19 mouse cellular contexts compared by ENCODE assay signal in the genomic region with DNA sequence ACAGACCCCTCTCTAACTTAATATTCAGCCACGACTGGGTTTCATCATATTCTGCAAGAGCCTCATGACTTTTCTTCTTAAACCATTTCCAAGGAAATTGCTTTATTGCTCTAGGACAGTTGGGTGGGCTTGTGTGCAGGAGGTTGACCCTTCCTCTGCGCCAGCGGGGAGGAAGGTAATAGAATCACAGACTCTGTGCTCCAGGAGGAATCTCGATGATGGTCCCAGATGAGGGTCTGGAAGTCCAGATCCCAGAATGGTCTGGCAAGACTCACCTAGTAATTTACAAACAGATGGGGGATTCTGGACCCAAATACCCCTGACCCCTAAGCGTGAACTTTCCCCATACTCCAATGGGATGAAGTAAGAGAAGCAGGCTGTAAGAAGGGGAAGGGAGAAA. TPM values are rescaled to one million over a fixed set of nuclear protein-coding genes. Genes with fewer than 3 reads are reported as not detected.
DNase-seq lines count a peak whose midpoint lies in the region; ATAC-seq and TF ChIP-seq lines count a peak whose summit lies in the region.
"Had no signal": no experiment of that assay in that cellular context is flagged by ENCODE, and none has a peak within 500 bp of the region (broad histone marks: within the 10 kb centered on the region; RNA-seq: fewer than 3 reads in every experiment).

No protein-coding gene starts in this region.

- H3K4me3 ChIP-seq in testis, adult 2 months (ENCODE audit: control insufficient read depth, low read depth, low read length): peak overlapping the region; percentile 71; the same call in 1 of the 2 replicates
- H3K4me3 ChIP-seq in hindbrain, embryonic 12.5 days: no peak overlapping the region
- no peak overlapping the region for H3K4me3 ChIP-seq in midbrain, embryonic 11.5 days (ENCODE audit: low read depth, low read length)
- no peak overlapping the region for H3K4me3 ChIP-seq in layer of hippocampus, adult 2 months
- H3K4me3 ChIP-seq: embryonic facial prominence, embryonic 15.5 days had no signal

- H3K27me3 ChIP-seq in testis, adult 2 months (ENCODE audit: control insufficient read depth, insufficient read depth, low read length): no peaks in the 10 kb centered on the region
- no peaks in the 10 kb centered on the region for H3K27me3 ChIP-seq in hindbrain, embryonic 12.5 days
- H3K27me3 ChIP-seq in midbrain, embryonic 11.5 days (ENCODE audit: control insufficient read depth, insufficient read depth, low read length): no peaks in the 10 kb centered on the region
- H3K27me3 ChIP-seq: embryonic facial prominence, embryonic 15.5 days had no signal

- H3K9me3 ChIP-seq in hindbrain, embryonic 12.5 days (replicated peaks): no peaks in the 10 kb centered on the region
- H3K9me3 ChIP-seq in midbrain, embryonic 11.5 days (ENCODE audit: control insufficient read depth, low read length): no peaks in the 10 kb centered on the region
- H3K9me3 ChIP-seq: embryonic facial prominence, embryonic 15.5 days had no signal

- no peak overlapping the region for H3K9ac ChIP-seq in hindbrain, embryonic 12.5 days
- H3K9ac ChIP-seq in midbrain, embryonic 11.5 days (ENCODE audit: low read length): no peak overlapping the region
- H3K9ac ChIP-seq: embryonic facial prominence, embryonic 15.5 days had no signal

- no peak for TF ChIP-seq POLR2A in testis, adult 2 months (IDR thresholded peaks at IDR 0.05; ENCODE audit: control insufficient read depth, low read depth, low read length)

- no peak overlapping the region for H3K27ac ChIP-seq in testis, adult 2 months (ENCODE audit: control insufficient read depth, insufficient read depth, low read depth, low read length)
- peak overlapping the region; percentile 67; the same call in 1 of the 2 replicates for H3K27ac ChIP-seq in hindbrain, embryonic 12.5 days
- peak overlapping the region; percentile 74 for H3K27ac ChIP-seq in midbrain, embryonic 11.5 days (ENCODE audit: low read depth, low read length)
- H3K27ac ChIP-seq in layer of hippocampus, adult 2 months: no peak overlapping the region
- H3K27ac ChIP-seq: embryonic facial prominence, embryonic 15.5 days had no signal

- no peak for ATAC-seq in hindbrain, embryonic 12.5 days (ENCODE audit: low FRiP score)
- no peak; the same call in 1 of the 2 replicates for ATAC-seq in midbrain, embryonic 11.5 days (ENCODE audit: low FRiP score)
- ATAC-seq: activated CD4-positive, CD25-positive, alpha-beta regulatory T cell, adult 4 months had no signal

- DNase-seq in testis, postnatal 14 days (ENCODE audit: low spot score): no peak
- no peak for DNase-seq in midbrain, embryonic 11.5 days (ENCODE audit: low spot score, missing footprints)
- no peak for DNase-seq in cerebellum, postnatal 14 days
- no peak for DNase-seq in kidney, postnatal 4 days
- DNase-seq in right cerebral cortex, postnatal 10 days (ENCODE audit: low spot score in 2 of 2): no peak
- DNase-seq in layer of hippocampus, adult 2 months (ENCODE audit: low spot score in 2 of 2): no peak
- DNase-seq: heart, postnatal 36 days; kidney, adult 8-10 months; lung, adult 18-20 months; thymus, postnatal 25 days had no signal

- 24% methylated on average over 5 of the region's 5 CpGs for WGBS in hindbrain, embryonic 12.5 days
- 27% methylated on average over 5 of the region's 5 CpGs for WGBS in midbrain, embryonic 11.5 days

- TF ChIP-seq CTCF in testis, adult 2 months (IDR thresholded peaks at IDR 0.05; ENCODE audit: control insufficient read depth, insufficient read depth, insufficient replicate concordance, low read depth, low read length): no peak
- no peak for TF ChIP-seq CTCF in layer of hippocampus, adult 2 months (conservative IDR thresholded peaks at IDR 0.05)

- peak overlapping the region; percentile 41; the same call in 1 of the 2 replicates for H3K4me2 ChIP-seq in hindbrain, embryonic 12.5 days (replicated peaks)
- H3K4me2 ChIP-seq in midbrain, embryonic 11.5 days: peak overlapping the region; percentile 21

- no peaks in the 10 kb centered on the region for H3K36me3 ChIP-seq in testis, adult 2 months (ENCODE audit: control insufficient read depth, insufficient read depth, low read length)
- H3K36me3 ChIP-seq in hindbrain, embryonic 12.5 days: no peaks in the 10 kb centered on the region
- no peaks in the 10 kb centered on the region for H3K36me3 ChIP-seq in midbrain, embryonic 11.5 days (ENCODE audit: control insufficient read depth, insufficient read depth, low read length)
- H3K36me3 ChIP-seq: embryonic facial prominence, embryonic 15.5 days had no signal

- H3K4me1 ChIP-seq in testis, adult 2 months (ENCODE audit: control insufficient read depth, insufficient read depth, low read length): no peaks in the 10 kb centered on the region; the same call in 1 of the 2 replicates
- peaks cover 20% of the 10 kb centered on the region for H3K4me1 ChIP-seq in hindbrain, embryonic 12.5 days
- H3K4me1 ChIP-seq in midbrain, embryonic 11.5 days (ENCODE audit: control insufficient read depth, insufficient read depth, low read length): peaks cover 23% of the 10 kb centered on the region

RNA-seq across cellular contexts. Expression of a gene that starts 45.2 kb away (rescaled TPM):
- 0.04 TPM in 1 of 2 replicates, not detected in the other for polyA plus RNA-seq in testis, adult 2 months (2012; rRNA removed)
- polyA plus RNA-seq in hindbrain, embryonic 12.5 days (2016; fragmentation: Nextera tagmentation; extraction: Ambion mirVana): 46.1 and 49.1 TPM in 2 replicates
- 94.5 and 95.2 TPM in 2 replicates for polyA plus RNA-seq in midbrain, embryonic 11.5 days (2014; fragmentation: Nextera tagmentation; extraction: Ambion mirVana)
- 1 to 10 TPM; 6.0 to 6.9 TPM for total RNA-seq in layer of hippocampus, adult 2 months (2021)
- total RNA-seq: heart, adult 8-10 months; heart, postnatal 36 days; megakaryocyte progenitor cell, adult 5-6 weeks; MEL; neutrophil, adult 5-6 weeks had no signal
- polyA plus RNA-seq: activated CD4-positive, CD25-positive, alpha-beta regulatory T cell, adult 4 months; C2C12 had no signal

Comparison
In these comparisons a context has a peak if more than half of its experiments do, and no peak if none do; other contexts are left out.
1. H3K27ac ChIP-seq: peak in hindbrain, embryonic 12.5 days (single experiment) and midbrain, embryonic 11.5 days (single experiment); none in testis, adult 2 months (single experiment) and layer of hippocampus, adult 2 months (single experiment).
2. RNA of a gene that starts 45.2 kb away (polyA plus RNA-seq): 94.5 to 95.2 TPM in midbrain, embryonic 11.5 days and 46.1 to 49.1 TPM in hindbrain, embryonic 12.5 days; 0.04 TPM in testis, adult 2 months; every median in the first group is over 10 times any median in the second.